Mouse (Mus musculus) erythroblast, embryonic 14.5 days (primary cell): ENCODE results near the gene Npcd.

Source experiments
- GATA1 ChIP-seq: IDR thresholded peaks from 2 replicates; pipeline ENCODE4 v1.6.1; 2012; ENCODE audit warnings: low read length, inconsistent platforms, mixed read lengths
- TAL1 ChIP-seq: IDR thresholded peaks from 3 replicates; pipeline ENCODE4 v1.6.1; 2012; ENCODE audit warnings: low read length, inconsistent platforms, mixed read lengths

GRCm38 (mm10) chr15:79880477-79880876 lies 46.4 kb upstream of the Npcd start:
- no peak for TF ChIP-seq GATA1
- TF ChIP-seq TAL1: no peak
